Mouse (Mus musculus) hindbrain, postnatal 0 days (tissue): ENCODE data around the gene Kif1bp. TPM values are rescaled to one million over a fixed set of nuclear protein-coding genes. Genes with fewer than 3 reads are reported as not detected.

Experiments
- ATAC-seq: fragments of 200-750 bp; cut with Nextera tagmentation; 2 replicates; pipeline ENCODE4 v1.8.0; 2017; ENCODE audit warnings: mild to moderate bottlenecking, moderate TSS enrichment, moderate library complexity
- DNase-seq: peaks from one replicate; pipeline ENCODE4 v3.0.0-alpha.2; 2015; ENCODE audit warnings: low spot score
- H3K27ac ChIP-seq: fragments of 300-500 bp; sonication (generic); 2 replicates; pipeline ENCODE4 v1.5.1; 2014; ENCODE audit warnings: mild to moderate bottlenecking
- H3K27me3 ChIP-seq: fragments of 300-500 bp; sonication (generic); 2 replicates; pipeline ENCODE4 v1.6.1; 2014; ENCODE audit warnings: low read length, mixed read lengths; ENCODE audit not compliant: insufficient read depth
- H3K36me3 ChIP-seq: fragments of 300-500 bp; sonication (generic); 2 replicates; pipeline ENCODE4 v1.6.1; 2014; ENCODE audit warnings: low read length, mixed read lengths; ENCODE audit not compliant: insufficient read depth
- H3K4me1 ChIP-seq: fragments of 300-500 bp; sonication (generic); 2 replicates; pipeline ENCODE4 v1.6.1; 2014; ENCODE audit warnings: antibody characterized with exemption, low read length, mixed read lengths; ENCODE audit not compliant: insufficient read depth
- H3K4me2 ChIP-seq: fragments of 300-500 bp; sonication (generic); 2 replicates; pipeline ENCODE4 v1.6.1; 2014; ENCODE audit warnings: low read depth, mild to moderate bottlenecking, low read length, moderate library complexity, mixed read lengths
- H3K4me3 ChIP-seq: fragments of 300-500 bp; sonication (generic); 2 replicates; pipeline ENCODE4 v1.5.1; 2014; ENCODE audit warnings: low read length
- H3K9ac ChIP-seq: fragments of 300-500 bp; sonication (generic); replicated peaks from 2 replicates; pipeline ENCODE4 v1.6.1; 2014; ENCODE audit warnings: mild to moderate bottlenecking, low read length, moderate library complexity, mixed read lengths
- H3K9me3 ChIP-seq: fragments of 300-500 bp; sonication (generic); 2 replicates; pipeline ENCODE4 v1.6.1; 2016; ENCODE audit warnings: low read length, mixed read lengths
- CTCF ChIP-seq: IDR thresholded peaks from 2 replicates; pipeline ENCODE4 v1.5.1; 2016; ENCODE audit warnings: antibody characterized with exemption, control low read depth, low read depth
- WGBS: fragments of 180-500 bp; shearing (Covaris S2); extraction: QIAGEN DNeasy Blood & Tissue Kit; methylation state at CpG from one replicate; pipeline ENCODE4 v1.1.7; 2014; 5-methylcytosine and 5-hydroxymethylcytosine counted together
- polyA plus RNA-seq: library from polyadenylated mRNA; unstranded; fragments of >200 nt; fragmentation: Nextera tagmentation; extraction: Ambion mirVana; gene quantifications from 2 replicates; pipeline ENCODE4 v1.2.1, GENCODE M21; 2015
- total RNA-seq: library from RNA; depleted of rRNA; stranded (reverse); fragments of >200 nt; gene quantifications from 2 replicates; pipeline ENCODE4 v1.2.3, GENCODE M21; 2014

The Kif1bp gene
- total and polyA plus RNA-seq, 2 experiments from 2014 or later, result 69.6 to 78.2 TPM

GRCm38 (mm10) chr10:62507071-62507470 lies 71.2 kb downstream of the Kif1bp start:
- H3K9ac ChIP-seq, result no peak overlapping the region
- no peak overlapping the region for H3K27ac ChIP-seq
- ATAC-seq, result no peak
- no peaks in the 10 kb centered on the region; the same call in 1 of the 2 replicates for H3K27me3 ChIP-seq
- H3K9me3 ChIP-seq, result no peaks in the 10 kb centered on the region
- DNase-seq, result no peak
- TF ChIP-seq CTCF, result no peak
- no peak overlapping the region for H3K4me3 ChIP-seq
- H3K4me2 ChIP-seq, result peak overlapping the region; percentile 62; the same call in 1 of the 2 replicates
- H3K4me1 ChIP-seq, result no peaks in the 10 kb centered on the region
- WGBS, result 91% methylated on average over 4 of the region's 4 CpGs
- no peaks in the 10 kb centered on the region for H3K36me3 ChIP-seq

- Histone ChIP-seq H3K27ac (no peak overlapping the region), H3K4me3 (no peak overlapping the region), H3K4me1 (no peaks in the 10 kb centered on the region), H3K4me2 (no peak overlapping the region), H3K36me3 (no peaks in the 10 kb centered on the region), H3K27me3 (no peaks in the 10 kb centered on the region; the same call in 1 of the 2 replicates), H3K9me3 (no peaks in the 10 kb centered on the region), H3K9ac (no peak overlapping the region)
- ATAC-seq, result no peak
- no peak for DNase-seq
- no peak for TF ChIP-seq CTCF
- WGBS, result 85% methylated on average over 17 of the region's 17 CpGs
Observed at GRCm38 (mm10) chr10:62506019-62506556, 72.2 kb downstream of the Kif1bp start.

- Histone ChIP-seq H3K27me3 (no peaks in the 10 kb centered on the region; the same call in 1 of the 2 replicates), H3K36me3 (no peaks in the 10 kb centered on the region), H3K9ac (no peak overlapping the region), H3K4me3 (no peak overlapping the region), H3K27ac (no peak overlapping the region), H3K4me1 (no peaks in the 10 kb centered on the region), H3K9me3 (no peaks in the 10 kb centered on the region), H3K4me2 (no peak overlapping the region)
- WGBS, result 67% methylated on average over 9 of the region's 9 CpGs
- TF ChIP-seq CTCF, result no peak
- no peak for DNase-seq
- ATAC-seq, result no peak
Observed at GRCm38 (mm10) chr10:62505224-62505983, 72.9 kb downstream of the Kif1bp start.

GRCm38 (mm10) chr10:62503836-62504628 lies 74.2 kb downstream of the Kif1bp start:
- H3K9me3 ChIP-seq, result no peaks in the 10 kb centered on the region
- no peak overlapping the region for H3K27ac ChIP-seq
- no peaks in the 10 kb centered on the region for H3K36me3 ChIP-seq
- 78% methylated on average over 11 of the region's 12 CpGs for WGBS
- H3K4me1 ChIP-seq, result no peaks in the 10 kb centered on the region
- no peak overlapping the region for H3K4me3 ChIP-seq
- no peak overlapping the region for H3K4me2 ChIP-seq
- H3K27me3 ChIP-seq, result no peaks in the 10 kb centered on the region; the same call in 1 of the 2 replicates
- no peak for TF ChIP-seq CTCF
- H3K9ac ChIP-seq, result no peak overlapping the region
- no peak for ATAC-seq
- no peak for DNase-seq

DNA sequence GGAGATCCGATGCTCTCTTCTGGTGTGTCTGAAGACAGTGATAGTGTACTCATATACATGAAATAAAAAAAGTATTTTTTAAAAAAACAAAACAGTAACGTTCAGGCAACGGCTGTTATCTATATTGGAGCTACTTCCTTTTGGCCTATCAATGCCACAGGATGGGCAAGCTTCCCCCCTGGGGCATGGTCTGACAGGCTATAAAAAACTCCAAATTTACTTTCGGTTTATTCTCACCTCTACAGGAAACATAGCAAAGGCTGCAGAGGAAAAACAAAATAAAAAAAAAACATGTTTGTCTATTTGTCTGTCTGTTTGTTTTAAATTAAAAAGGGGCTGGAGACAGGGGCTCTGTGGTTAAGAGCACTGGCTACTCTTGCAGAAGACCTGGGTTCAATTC lies 74.9 kb downstream of the Kif1bp start:
- Histone ChIP-seq H3K4me2 (no peak overlapping the region), H3K9ac (no peak overlapping the region), H3K4me3 (no peak overlapping the region), H3K27me3 (no peaks in the 10 kb centered on the region; the same call in 1 of the 2 replicates), H3K4me1 (no peaks in the 10 kb centered on the region), H3K9me3 (no peaks in the 10 kb centered on the region), H3K36me3 (no peaks in the 10 kb centered on the region), H3K27ac (no peak overlapping the region)
- DNase-seq (no peak), ATAC-seq (no peak)
- no peak for TF ChIP-seq CTCF
- 88% methylated on average over 4 of the region's 4 CpGs for WGBS

- no peak for DNase-seq
- H3K27ac ChIP-seq, result no peak overlapping the region
- no peak overlapping the region for H3K4me3 ChIP-seq
- TF ChIP-seq CTCF, result no peak
- H3K4me1 ChIP-seq, result no peaks in the 10 kb centered on the region
- H3K4me2 ChIP-seq, result no peak overlapping the region
- H3K9ac ChIP-seq, result no peak overlapping the region
- 86% methylated on average over 7 of the region's 7 CpGs for WGBS
- no peaks in the 10 kb centered on the region for H3K9me3 ChIP-seq
- H3K27me3 ChIP-seq, result no peaks in the 10 kb centered on the region; the same call in 1 of the 2 replicates
- H3K36me3 ChIP-seq, result no peaks in the 10 kb centered on the region
- ATAC-seq, result no peak
Observed at GRCm38 (mm10) chr10:62501951-62502350, 76.3 kb downstream of the Kif1bp start.
